Mouse (Mus musculus): Measurements from ENCODE around the gene Shb.

Shb gene

DNA sequence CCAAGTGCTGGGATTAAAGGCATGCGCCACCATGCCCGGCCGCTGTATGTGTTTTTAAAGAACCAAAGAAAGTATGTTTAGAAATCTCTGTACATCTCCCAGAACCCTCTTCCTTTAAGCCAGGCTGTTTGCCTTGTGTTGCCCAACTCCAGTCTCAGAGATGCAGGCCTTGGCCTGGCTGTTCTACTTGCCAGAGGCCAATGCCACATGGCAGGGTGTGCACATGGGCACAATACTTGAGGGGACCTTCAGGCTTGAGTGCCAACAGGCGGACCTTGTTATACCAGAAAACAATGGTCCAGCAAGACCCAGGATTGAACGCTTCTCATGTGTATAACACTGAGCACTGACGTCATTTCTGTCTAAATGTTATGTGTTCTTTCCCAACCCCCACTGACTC, 27.1 kb downstream of the Shb start:
- DNase-seq (ENCODE audit: low spot score), result no peak

DNA sequence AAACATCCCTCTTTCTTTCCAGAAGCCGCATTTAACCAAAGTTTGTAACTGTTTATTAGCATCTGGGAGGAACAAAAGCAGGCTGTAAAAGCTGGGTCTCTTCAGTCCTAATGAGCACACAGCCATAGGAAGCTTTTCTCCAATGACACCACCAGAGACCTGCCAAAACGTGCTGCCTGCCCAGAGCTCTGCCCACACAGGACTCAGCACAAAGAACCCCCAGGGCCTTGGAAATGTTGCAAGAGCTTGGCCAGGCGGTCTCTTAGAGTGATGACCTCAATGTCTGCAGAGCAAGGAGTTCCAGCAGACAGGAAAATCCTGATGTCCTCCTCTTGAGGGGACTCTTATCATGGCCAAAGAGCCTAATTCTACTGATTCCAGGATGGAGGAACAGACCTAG, 28.5 kb downstream of the Shb start:
- DNase-seq (ENCODE audit: low spot score), result peak; percentile 58

DNA sequence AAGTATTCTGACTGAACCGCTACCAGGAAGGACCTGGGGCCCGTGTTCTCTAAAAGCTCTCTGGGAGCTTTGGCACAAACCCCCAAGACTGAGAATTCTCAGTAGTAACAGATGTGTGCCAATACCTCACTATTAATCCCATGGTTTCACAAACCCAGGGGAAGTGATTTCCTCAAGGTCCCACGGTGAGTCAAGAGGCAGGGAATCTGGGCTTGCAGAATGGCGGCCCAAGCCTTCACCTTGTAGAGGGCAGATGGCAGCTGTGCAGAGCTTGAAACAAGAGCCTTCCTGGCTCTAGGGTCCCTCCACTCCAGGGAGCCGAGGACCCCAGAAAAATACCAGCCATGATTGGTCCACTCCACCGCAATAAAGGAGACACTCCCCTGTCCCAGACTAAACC, 28.9 kb downstream of the Shb start:
- no peak for DNase-seq (ENCODE audit: low spot score)

DNA sequence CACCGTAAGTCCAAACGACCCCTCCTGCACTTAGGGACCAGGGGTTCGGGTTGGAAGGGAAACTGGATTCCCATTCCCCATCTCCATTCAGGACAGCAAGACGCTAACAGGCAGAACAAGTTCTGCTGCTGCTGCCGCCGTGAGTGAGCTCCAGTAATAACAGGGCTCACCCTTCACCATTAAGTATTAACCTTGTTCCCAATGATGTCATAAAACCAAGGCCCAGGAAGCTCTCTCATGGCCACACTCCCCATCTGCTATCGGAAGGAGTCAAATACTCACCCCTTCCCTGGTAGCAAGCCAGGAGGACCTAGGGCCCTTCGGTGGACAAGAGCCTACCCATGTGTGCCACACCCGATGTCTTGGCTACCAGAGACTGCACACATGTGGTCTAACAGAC, 30.3 kb downstream of the Shb start:
- DNase-seq (ENCODE audit: low spot score), result no peak

DNA sequence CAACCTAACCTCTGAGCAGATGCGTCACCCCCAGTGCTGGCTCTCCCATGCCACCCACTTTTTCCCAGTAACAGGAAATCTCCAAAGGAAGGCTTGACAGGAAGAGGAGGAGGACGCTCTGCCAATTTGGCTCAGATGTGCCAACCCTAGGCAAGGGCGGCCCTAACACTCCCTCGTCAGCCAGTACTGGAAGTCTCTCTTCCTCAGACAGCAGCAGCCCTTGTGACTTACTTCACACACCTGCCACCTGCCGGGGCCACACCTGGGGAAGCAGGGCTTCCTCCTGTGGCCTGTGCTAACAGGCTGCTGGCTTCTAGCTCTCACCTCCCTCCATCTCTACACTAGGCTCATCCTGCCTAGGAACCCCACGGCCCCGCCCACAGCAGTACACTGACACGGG, 31.9 kb downstream of the Shb start:
- DNase-seq (ENCODE audit: low spot score), result no peak

DNA sequence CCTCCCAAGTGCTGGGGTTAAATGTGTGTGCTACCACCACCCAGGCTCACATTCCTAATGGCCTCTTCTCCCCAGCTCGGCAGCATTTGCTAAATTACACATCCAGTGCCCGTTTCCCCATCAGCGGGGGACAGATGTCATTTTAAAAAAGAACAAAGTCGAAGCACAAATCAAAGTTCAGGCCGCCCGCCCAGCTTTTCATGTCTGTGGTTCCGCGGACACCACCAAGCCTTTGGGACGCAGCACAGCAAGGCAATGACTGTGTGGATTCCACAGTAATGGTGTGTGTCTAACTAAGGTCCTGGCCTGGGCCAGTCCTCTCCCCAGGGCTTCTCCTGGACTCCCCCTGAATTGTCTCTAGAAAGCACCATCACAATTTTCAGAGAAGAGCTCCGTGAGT, 32.7 kb downstream of the Shb start:
- DNase-seq (ENCODE audit: low spot score), result no peak

DNA sequence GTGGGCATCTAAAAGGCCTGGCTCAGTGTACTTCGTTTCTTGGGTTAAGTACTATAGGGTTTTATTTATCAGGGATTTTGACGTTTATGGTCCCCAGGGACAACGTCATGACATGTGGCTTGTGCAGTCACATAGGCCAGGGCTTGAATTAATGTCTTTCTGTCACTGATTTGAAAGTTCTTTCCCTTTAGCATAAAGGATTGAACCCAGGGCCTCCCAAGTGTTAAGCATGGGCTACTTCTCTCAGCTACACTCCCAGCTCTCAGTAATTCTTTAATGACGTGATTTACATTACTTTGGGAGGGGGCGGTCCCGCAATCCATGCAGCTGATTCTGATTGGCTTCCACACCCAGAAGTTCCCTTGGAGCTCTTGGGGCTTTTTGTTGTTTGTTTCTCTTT, 33.2 kb downstream of the Shb start:
- DNase-seq (ENCODE audit: low spot score), result no peak

DNA sequence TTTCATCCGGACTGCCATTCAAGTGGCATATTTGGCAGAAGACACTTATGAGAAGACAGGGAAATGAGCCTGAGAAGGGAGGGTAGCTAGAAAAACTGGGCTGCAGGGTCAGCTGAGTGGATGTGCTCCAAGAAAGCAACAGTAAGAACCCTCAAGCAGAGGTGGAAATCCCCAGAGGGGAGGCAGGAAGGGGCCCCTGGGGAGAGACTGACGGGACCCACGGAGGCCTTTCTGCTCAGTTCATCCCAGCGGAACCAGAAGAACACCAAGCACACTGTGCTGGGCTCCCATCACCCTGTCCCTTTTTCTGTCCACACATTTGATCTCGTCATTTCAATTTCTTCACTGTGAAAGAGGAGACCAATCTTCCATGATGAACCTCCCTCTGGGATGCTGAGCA, 33.9 kb downstream of the Shb start:
- DNase-seq (ENCODE audit: low spot score), result no peak

DNA sequence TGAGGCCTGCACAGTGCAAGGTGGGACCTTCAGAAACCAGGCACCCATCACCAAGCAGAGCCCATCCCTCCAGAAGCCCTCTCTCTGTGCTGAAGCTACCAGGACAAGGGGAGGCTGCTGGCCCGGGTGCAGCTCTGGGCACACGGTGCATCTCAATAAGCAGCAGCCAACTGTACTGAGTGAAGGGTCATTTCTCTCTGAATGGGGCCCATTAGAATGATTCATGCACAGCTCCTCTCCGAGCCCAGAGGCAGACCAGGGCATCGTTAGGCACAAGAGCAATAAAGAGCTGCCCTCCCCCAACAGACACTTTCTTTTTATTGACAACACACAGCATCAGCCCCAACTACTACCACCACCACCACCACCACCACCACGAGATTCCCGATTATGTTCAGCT, 35.0 kb downstream of the Shb start:
- DNase-seq (ENCODE audit: low spot score), result no peak

DNA sequence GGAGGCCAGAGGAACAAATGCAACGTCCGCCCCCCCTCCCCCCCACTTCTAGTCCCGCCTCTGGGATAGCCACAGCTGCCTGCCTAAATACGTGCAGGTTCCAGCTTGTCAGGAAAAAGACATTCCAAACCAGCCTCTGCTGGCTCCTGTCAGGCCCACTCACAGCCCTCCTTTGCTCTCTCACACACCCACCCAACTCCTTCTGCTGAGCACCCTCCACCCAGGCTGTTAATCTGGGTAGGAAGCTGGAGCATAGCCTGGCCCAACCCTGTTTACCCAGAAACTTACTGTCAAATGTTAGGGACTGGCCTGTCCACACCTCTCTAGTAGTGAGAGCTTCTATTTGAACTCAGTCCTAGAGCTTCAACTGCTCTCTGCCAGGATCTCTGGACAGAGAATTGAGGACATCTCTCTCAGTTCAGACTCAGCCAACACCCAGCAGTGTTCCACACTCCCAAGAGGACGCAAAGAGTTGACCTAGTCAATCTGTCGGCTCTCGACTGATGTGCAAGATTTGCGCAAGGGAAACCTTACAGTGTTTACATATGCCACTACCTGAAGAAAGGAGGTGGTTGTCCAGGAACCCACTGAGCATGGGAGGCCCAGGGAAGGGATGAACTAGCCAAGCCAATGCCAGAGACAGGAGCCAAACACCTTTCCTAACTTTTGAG, 36.6 kb downstream of the Shb start:
- DNase-seq (ENCODE audit: low spot score), result no peak

DNA sequence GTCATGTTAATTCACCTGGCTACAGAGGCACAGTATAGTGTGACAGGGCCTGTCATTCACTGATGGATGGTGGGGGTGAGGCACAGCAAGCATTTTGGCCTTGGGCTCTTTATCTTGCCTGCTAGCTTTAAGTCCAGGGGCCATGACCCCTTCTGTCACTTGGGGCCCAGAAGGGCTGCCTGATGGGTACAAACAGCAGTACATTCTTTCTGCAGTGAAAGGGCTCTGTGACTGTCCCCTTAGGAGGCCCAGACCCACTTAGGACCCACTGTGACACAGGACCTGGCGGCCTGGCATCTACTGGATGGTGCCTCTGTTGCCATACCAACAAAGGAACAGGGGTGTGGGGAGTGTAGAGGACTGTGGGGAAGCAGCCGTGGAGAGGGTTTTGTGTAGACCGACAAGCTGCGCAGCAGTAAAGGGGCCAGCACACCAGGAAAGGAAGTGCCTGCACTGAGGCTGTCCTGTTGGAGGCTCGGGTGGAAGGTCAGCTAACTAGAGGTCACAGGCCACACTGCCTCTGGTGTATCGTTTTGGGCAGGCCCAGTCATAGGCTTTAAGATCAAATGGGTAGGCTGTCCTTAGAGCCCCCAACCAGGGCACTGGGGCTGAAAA, 38.4 kb downstream of the Shb start:
- no peak for DNase-seq (ENCODE audit: low spot score)

DNA sequence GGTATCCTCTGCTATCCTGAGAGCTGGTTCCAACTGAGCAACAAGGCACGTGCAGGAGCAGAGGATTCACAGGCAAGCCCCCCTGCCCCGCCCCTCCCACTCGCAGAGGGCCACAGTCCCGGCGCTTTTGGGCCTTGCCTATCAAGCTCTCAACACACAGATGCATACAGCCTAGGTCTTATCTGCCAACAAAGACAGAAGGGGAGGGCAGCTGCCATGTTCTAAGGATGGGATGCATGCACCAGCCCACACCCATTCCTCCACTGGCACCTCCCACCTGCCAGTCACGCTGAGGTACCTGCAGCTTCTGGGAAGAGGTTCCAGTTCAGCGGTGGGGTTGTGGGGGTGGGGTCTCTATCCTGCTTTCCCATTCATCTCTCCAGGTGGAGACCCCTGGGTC, 39.2 kb downstream of the Shb start:
- no peak for DNase-seq (ENCODE audit: low spot score)

DNA sequence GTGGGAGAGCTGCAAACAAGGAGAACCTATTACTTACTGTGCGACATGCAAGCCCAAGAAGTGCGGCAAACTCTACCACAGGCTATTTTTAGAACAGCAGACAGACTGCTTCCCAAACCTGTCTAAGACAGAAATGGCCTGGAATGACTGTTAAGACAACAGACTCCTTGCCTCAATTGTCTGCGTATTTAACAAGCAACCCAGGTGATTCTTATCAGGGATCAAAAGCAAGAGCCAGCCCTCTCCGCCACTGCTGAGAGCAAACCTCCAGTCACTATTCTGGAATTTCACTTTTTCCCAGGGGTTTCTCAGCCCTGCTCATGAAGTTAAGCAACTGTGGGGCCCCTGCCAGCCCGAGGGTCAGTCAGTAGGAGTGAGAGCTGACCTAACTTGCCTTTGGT, 39.6 kb downstream of the Shb start:
- DNase-seq (ENCODE audit: low spot score), result no peak

DNA sequence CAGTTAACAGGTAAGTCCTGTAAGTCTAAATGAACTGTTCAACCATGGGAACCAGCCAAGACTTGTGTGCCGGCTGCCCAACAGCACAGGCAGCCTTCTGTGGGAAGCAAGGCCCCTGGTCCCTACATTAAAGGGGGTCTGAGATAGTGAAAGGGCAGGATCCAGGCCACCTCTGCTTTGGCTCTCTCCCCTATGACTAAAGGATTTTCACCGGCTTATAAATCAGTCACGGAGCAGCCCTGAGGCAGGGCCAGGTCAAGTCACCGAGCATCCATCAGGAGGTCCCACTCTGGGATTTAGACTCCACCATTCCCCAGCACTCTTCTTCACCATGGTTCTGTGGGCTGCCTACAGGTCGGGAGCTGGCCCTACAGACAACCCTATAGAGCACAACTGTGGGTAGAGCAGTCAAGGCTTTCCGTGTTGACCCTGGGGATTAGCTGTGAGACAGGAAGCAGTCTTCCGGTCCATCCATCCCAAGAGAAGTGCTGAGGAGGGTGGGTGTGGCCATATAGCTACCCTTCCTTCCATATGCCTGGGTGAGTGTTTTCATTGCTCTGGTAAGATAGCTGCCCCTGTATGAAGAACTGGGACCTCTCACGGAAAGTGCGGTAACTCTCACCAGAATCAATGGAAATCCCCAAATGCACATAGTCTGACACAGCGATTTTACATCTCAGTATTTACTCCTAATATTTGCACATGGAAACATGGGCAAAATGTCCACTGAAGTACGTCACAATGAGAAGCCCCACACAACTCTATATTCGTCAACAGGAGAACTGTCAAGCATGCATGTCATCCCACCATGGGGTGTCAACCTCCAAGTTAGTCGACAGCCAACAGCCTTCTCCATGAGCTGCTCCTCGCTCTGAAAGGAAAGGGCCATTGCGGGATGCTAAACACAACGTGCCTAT, 40.3 kb downstream of the Shb start:
- no peak for DNase-seq (ENCODE audit: low spot score)

DNA sequence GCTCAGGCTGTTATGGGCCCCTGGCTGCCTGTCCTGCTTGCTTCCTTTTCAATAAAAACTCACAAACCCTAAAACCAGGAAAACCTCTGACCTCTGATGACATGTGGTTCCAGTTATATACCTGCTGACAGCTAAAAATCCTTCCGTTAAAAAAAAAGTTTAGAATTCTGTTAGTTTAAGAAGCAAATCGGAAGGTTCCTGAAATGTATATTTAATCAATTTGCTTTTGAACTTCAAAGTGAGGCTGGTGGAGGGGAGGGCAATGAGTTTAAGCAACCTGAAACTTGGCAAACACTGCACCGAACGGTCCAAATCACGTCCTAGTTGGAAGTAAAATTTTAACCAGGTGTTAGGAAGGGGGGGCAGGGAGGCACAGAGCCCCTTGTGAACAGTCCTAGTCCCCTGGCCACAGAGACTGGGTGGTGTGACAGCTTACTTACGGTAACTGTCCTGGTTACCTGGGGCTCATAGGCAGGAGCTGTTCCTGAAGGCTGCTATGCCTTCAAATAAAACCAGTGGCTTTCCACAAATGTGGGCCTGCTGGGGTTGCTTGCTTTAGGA, 41.1 kb downstream of the Shb start:
- no peak for DNase-seq (ENCODE audit: low spot score)

DNA sequence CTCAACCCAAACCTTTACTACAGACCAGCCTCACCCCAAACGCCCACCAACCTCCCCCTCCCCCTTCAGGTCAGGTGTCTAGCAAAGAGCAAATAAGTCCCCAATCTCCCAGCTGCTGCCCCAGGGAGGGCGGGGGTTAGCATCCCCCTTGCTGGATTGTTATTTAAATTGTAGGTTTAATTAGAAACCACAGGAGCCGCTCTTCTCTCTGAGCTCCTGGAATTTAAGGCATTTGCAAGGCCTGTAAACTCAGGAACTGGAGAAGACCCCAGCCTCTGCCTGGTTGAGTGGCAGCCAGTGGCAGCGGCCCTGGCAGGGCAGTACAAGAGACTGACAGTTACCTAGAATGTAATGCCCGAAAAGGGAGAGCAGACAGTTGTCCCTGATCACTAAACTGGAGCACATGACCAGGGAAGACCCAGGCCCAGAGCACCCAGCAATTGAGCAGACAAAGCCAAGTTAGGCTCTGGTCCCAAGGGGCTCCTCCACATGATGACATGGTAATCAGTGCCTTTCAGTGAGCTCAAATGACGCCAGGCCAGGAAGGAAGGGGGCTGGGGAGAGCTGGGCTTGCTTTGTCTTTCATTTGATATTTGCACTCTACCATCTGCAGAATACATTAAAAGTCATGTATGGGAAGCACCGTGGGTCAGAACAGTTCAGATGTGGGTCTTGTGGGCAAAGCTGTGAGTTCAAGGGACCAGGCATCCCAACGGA, 42.1 kb downstream of the Shb start:
- no peak for DNase-seq (ENCODE audit: low spot score)

DNA sequence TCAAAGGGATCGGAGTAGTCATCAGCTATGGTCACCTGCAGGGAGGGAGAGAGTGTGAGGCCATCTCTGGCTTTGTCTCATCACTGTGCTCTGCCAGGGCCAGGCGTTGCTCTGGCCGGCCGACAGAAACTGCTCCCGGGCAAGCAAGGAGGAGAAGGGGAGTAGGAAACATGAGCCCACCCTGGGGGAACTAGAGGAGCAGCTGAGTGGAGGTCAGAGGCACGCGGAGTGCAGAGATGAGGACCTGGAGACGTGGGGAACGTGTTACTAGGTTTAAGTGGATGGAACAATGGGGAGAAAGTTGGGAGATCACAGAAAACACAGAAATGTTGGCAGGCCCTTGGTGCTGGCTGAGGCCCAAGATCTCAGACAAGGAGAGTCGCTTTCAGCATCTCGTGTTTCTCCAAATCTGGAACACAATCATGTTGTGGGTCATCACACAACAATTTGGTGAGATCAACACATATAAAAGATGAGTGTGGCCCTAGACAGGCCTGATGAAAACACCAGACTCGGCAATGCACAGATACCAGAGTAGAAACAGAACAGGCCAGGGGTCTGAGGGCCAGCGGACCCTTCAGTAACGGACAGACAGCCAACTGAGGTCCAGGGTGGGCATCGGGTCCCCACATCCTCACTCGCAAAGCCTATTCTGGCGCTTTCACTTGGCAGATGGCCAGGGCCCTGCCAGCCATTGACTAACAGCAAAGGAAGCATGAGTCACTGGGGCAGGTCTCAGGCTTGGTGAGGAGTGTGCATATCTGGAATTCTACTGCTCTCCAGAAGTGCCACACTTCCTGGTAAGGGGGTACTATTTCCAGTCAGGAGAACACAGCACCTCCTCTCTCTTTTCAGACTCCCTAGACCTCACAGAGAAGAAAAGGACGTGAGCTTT, 42.9 kb downstream of the Shb start:
- DNase-seq (ENCODE audit: low spot score), result peak; percentile 36

DNA sequence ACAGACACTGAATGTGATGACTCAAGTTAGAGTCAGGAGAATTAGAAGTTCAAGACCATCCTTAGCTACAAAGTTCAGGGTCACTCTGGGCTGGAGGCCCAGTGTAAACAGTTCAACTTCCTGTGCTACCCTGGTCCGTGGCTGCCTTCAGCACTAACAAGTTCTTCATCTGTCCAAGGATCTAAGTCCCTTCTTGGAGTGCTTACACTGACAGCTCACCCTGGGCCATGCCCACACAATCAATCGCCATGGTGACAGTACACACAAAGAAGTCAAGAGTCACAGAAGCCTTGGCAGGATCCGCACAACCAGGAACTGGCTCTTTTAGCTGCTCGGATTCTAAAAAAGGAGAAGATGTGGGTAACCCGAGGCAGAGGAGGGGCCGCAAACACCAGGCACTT, 44.6 kb downstream of the Shb start:
- DNase-seq (ENCODE audit: low spot score), result no peak

DNA sequence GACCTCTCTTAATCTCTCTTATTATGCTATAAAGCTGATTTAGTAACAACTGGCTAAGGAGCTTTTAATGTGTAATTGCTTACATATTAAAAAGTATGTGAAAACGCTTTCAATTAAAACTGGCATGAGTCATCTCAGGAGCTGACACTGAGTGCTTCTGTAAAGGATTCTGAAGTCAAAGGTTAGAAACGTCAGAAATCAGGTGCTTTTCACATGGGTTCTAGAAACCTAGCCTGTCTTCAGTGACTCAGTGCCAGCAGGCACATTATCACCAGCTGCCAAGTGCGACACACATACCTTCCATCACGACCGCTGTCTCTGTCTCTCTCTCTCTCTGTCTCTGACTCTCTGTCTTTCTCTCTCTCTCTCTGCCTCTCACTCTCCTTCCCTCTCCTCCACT, 47.2 kb downstream of the Shb start:
- DNase-seq (ENCODE audit: low spot score), result no peak

DNA sequence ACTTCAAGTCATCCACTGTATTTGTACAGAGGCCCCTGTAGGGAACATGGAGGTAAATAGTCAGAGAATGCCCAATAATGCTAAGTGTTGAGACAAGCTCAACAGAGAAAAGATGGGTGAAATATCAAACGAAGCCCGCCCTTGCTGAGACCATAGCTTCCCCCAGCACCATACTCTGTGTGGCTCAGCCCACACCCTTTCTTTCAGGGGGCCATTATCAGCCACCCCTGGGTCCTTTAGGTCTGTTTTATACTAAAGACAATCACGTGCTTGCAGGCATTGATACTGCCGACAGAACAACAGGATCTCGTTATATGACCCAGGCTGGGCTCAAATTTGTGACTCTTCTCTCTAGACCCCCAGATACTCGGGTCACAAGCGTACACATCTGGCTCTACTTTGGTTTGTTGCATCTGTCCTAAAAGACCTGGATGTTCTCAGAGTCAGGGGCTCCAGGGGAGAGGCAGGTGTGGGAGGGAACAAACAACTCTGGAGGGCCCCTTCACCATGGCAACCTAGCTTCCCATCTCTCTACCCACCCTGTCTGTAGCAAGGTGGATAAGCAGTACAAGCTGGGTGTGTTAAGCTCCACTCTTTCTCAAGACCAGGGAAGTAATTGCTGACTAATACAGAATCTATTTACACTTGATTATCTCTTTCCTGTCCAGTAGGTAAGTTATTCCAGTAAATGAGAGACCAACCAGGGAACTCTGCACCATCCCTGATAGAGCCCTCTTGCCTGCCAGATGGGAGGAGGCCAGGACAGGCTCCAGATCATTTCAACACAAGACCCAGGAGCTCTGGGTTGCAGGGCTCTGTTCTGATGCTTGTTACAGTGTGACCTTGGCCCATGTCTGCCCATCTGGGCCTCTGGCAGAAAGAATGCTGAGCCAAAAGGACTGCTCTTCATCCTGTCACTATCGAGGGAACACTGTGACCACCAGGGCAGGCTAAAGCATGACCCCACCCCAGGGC, 48.7 kb downstream of the Shb start:
- DNase-seq (ENCODE audit: low spot score), result peak; percentile 67
